Mouse (Mus musculus): ENCODE data around the gene Scn8a. TPM values are rescaled to one million over a fixed set of nuclear protein-coding genes. Genes with fewer than 3 reads are reported as not detected.

The Scn8a gene
- total RNA-seq, 4 experiments from 2014 or later = 4.1 to 14.9 (median 8.5) TPM

Other genes with a start within 250 kb of the Scn8a start
- 10 to 100 TPM; 42.7 to 64.0 (median 55.6) TPM for gene Smagp, start 232.9 kb upstream of the Scn8a start, total RNA-seq (2022)
- 1 to 10 TPM; 2.5 to 7.0 (median 3.8) TPM for gene Bin2, start 200.3 kb upstream of the Scn8a start, total RNA-seq (2022)
- 100 to 1,000 TPM; 107 to 119 (median 115) TPM for gene Cela1, start 181.9 kb upstream of the Scn8a start, total RNA-seq (2022)
- gene Galnt6, start 140.5 kb upstream of the Scn8a start, total RNA-seq (2022) = 1 to 10 TPM; 5.1 to 7.2 (median 5.8) TPM
- gene Slc4a8, start 108.1 kb upstream of the Scn8a start, total RNA-seq (2022) = 10 to 100 TPM in 3 of 4 experiments, 1 to 10 TPM in 1; 6.2 to 20.5 (median 11.4) TPM
- under 1 TPM in 1 of 4 experiments, not detected in 3; 0.38 TPM for gene Gm47841, start 177.5 kb downstream of the Scn8a start, total RNA-seq (2022)
- 1 to 10 TPM; 6.4 to 9.1 (median 7.4) TPM for gene Fignl2, start 208.7 kb downstream of the Scn8a start, total RNA-seq (2022)
- 1 to 10 TPM in 1 of 4 experiments, under 1 TPM in 3; 0.75 to 1.1 (median 0.79) TPM for gene Ankrd33, start 245.9 kb downstream of the Scn8a start, total RNA-seq (2022)